Mouse (Mus musculus): ENCODE measurements around the gene Camkmt. TPM values are rescaled to one million over a fixed set of nuclear protein-coding genes. Genes with fewer than 3 reads are reported as not detected.

The Camkmt gene
- total RNA-seq, 1 experiment: 7.1 TPM

DNA sequence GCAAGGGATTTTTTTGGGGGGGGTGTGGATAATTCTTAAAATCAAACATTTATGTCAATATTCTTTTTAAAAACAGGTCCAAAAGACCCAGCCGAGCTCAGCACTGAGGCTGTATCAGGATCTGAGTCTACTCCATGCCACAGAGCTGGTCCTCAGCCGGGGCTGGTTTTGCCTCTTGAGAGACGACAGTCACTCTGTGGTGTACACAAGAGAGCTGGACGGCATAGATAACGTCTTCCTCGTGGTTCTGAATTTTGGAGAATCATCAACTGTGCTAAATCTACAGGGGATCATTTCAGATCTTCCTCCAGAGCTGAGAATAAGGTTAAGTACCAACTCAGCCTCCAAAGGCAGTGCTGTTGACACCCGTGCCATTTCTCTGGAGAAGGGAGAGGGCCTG lies 26.8 kb upstream of the Camkmt start:
- no peaks in the 10 kb centered on the region for H3K9me3 ChIP-seq (ENCODE audit: control insufficient read depth, insufficient read depth, low read depth, low read length)
- no peak overlapping the region for H3K4me3 ChIP-seq (ENCODE audit: insufficient read depth in 1 of 2, low read depth in 1 of 2, low read length in 2 of 2, poor library complexity in 1 of 2, severe bottlenecking in 1 of 2)
- no peak overlapping the region for H3K9ac ChIP-seq (ENCODE audit: insufficient read depth, low read depth, low read length, poor library complexity, severe bottlenecking)
- in situ Hi-C loops (cut with MboI; ENCODE audit: low sequenced_read_pairs in 2 of 2, unreplicated experiment in 2 of 2): no loop called here
- no peak for TF ChIP-seq HCFC1 (IDR thresholded peaks at IDR 0.05; ENCODE audit: borderline replicate concordance, insufficient read depth, low read length)
- TF ChIP-seq CHD2 (IDR thresholded peaks at IDR 0.05; ENCODE audit: low read depth, low read length): no peak
- TF ChIP-seq ZNF384 (IDR thresholded peaks at IDR 0.05; ENCODE audit: low read depth, low read length): no peak
- no peak for TF ChIP-seq MAFK (IDR thresholded peaks at IDR 0.05; ENCODE audit: insufficient read depth, low read depth, low read length)
- TF ChIP-seq ZC3H11A (IDR thresholded peaks at IDR 0.05; ENCODE audit: borderline replicate concordance, low read depth, low read length): no peak
- no peak for DNase-seq (ENCODE audit: low read depth, low spot score)
- H3K27ac ChIP-seq (ENCODE audit: insufficient read depth, low read depth, low read length, poor library complexity, severe bottlenecking): no peak overlapping the region
- no peaks in the 10 kb centered on the region for H3K4me1 ChIP-seq (ENCODE audit: control insufficient read depth in 2 of 2, insufficient read depth in 2 of 2, low read length in 2 of 2, poor library complexity in 1 of 2)
- H3K36me3 ChIP-seq (ENCODE audit: control insufficient read depth, insufficient read depth, low read length, poor library complexity, severe bottlenecking): peaks cover 19% of the 10 kb centered on the region

DNA sequence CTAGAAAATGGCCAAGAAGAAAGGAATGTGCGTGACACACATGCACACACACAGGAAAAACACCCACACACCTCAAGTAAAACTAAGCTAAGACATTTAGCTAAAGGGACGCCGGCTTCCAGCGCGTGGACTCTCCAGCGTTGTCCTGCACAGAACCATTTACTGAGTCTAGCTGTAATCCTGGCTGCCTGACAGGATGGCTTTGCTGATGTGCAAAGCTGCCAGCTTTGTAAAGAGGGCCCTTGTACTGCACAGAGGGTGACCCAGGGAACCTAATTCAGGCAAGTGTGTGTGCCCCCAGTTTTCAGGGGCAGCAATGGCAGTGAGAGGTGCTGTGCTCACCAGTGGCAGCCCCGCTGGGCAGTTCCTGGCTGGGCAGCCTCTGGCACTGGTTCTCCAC lies 23.0 kb upstream of the Camkmt start:
- no peak for DNase-seq (ENCODE audit: low read depth, low spot score)
- H3K36me3 ChIP-seq (ENCODE audit: control insufficient read depth, insufficient read depth, low read length, poor library complexity, severe bottlenecking): peaks cover 27% of the 10 kb centered on the region
- in situ Hi-C loops (cut with MboI; ENCODE audit: low sequenced_read_pairs in 2 of 2, unreplicated experiment in 2 of 2): no loop called here
- H3K4me3 ChIP-seq (ENCODE audit: insufficient read depth in 1 of 2, low read depth in 1 of 2, low read length in 2 of 2, poor library complexity in 1 of 2, severe bottlenecking in 1 of 2): no peak overlapping the region
- TF ChIP-seq ZC3H11A (IDR thresholded peaks at IDR 0.05; ENCODE audit: borderline replicate concordance, low read depth, low read length) (no peak), HCFC1 (IDR thresholded peaks at IDR 0.05; ENCODE audit: borderline replicate concordance, insufficient read depth, low read length) (no peak), ZNF384 (IDR thresholded peaks at IDR 0.05; ENCODE audit: low read depth, low read length) (no peak), MAFK (IDR thresholded peaks at IDR 0.05; ENCODE audit: insufficient read depth, low read depth, low read length) (no peak)
- H3K27ac ChIP-seq (ENCODE audit: insufficient read depth, low read depth, low read length, poor library complexity, severe bottlenecking): no peak overlapping the region
- H3K4me1 ChIP-seq (ENCODE audit: control insufficient read depth in 2 of 2, insufficient read depth in 2 of 2, low read length in 2 of 2, poor library complexity in 1 of 2): no peaks in the 10 kb centered on the region
- H3K9ac ChIP-seq (ENCODE audit: insufficient read depth, low read depth, low read length, poor library complexity, severe bottlenecking): no peak overlapping the region
- H3K9me3 ChIP-seq (ENCODE audit: control insufficient read depth, insufficient read depth, low read depth, low read length): no peaks in the 10 kb centered on the region

DNA sequence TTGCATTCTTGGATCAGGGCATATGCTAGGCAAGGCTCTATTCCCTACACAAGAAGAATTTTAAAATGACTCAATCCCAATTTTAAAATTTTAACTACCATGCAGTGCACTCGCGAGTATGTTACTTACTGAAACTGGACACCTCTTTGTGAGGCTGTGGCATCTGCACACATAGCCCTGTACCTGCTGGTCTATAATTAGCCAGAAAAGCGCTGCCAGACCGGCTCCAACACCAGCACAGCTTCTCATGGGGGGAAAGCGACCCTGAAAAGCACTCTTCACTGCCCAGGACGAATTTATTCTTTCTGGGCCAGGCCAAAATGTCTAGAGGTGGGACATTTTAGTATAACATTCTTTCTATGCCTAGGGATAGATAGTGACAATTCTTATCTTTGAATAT lies 19.7 kb upstream of the Camkmt start:
- Histone ChIP-seq H3K4me3 (ENCODE audit: insufficient read depth in 1 of 2, low read depth in 1 of 2, low read length in 2 of 2, poor library complexity in 1 of 2, severe bottlenecking in 1 of 2) (no peak overlapping the region), H3K36me3 (ENCODE audit: control insufficient read depth, insufficient read depth, low read length, poor library complexity, severe bottlenecking) (peaks cover 17% of the 10 kb centered on the region), H3K27ac (ENCODE audit: insufficient read depth, low read depth, low read length, poor library complexity, severe bottlenecking) (no peak overlapping the region), H3K9me3 (ENCODE audit: control insufficient read depth, insufficient read depth, low read depth, low read length) (no peaks in the 10 kb centered on the region), H3K9ac (ENCODE audit: insufficient read depth, low read depth, low read length, poor library complexity, severe bottlenecking) (no peak overlapping the region), H3K4me1 (ENCODE audit: control insufficient read depth in 2 of 2, insufficient read depth in 2 of 2, low read length in 2 of 2, poor library complexity in 1 of 2) (no peaks in the 10 kb centered on the region)
- TF ChIP-seq CHD2 (IDR thresholded peaks at IDR 0.05; ENCODE audit: low read depth, low read length): no peak
- TF ChIP-seq ZNF384 (IDR thresholded peaks at IDR 0.05; ENCODE audit: low read depth, low read length): no peak
- no peak for TF ChIP-seq HCFC1 (IDR thresholded peaks at IDR 0.05; ENCODE audit: borderline replicate concordance, insufficient read depth, low read length)
- TF ChIP-seq MAFK (IDR thresholded peaks at IDR 0.05; ENCODE audit: insufficient read depth, low read depth, low read length): no peak
- no peak for TF ChIP-seq ZC3H11A (IDR thresholded peaks at IDR 0.05; ENCODE audit: borderline replicate concordance, low read depth, low read length)
- in situ Hi-C loops (cut with MboI; ENCODE audit: low sequenced_read_pairs in 2 of 2, unreplicated experiment in 2 of 2): no loop called here
- DNase-seq (ENCODE audit: low read depth, low spot score): no peak

DNA sequence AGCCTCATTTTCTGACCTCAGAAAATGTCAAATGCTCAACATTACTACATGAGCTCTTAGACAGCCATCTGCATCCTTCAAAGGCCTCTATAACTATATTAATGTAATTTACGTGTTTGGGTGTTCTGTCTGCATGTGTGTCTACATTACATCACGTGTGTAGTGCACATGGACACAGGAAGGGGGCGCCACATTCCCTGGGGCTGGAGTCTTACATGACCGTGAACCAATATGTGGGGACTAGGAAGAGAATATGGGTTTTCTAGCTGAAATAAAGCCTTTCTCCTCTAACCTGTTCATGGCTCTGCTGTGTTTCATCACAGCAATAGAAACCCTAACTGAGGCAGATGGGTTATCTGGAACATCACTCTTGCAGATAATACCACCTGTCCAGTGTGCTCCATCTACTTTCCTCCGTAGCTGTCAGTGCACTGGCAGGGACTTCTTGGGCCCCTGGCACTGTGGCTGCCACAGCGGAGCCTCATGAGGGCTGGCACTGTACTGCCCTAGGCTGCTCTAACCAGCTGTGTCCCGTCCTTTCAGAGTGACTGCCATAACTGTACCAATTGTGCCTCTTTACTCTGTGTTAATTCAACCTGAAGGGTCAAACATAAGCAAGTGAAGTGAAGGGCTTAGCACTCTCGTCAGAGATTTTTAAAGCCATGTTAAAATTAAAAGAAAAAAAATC lies 19.1 kb upstream of the Camkmt start:
- no peak for TF ChIP-seq CHD2 (IDR thresholded peaks at IDR 0.05; ENCODE audit: low read depth, low read length)
- no peak for TF ChIP-seq HCFC1 (IDR thresholded peaks at IDR 0.05; ENCODE audit: borderline replicate concordance, insufficient read depth, low read length)
- TF ChIP-seq ZC3H11A (IDR thresholded peaks at IDR 0.05; ENCODE audit: borderline replicate concordance, low read depth, low read length): no peak
- no peak for TF ChIP-seq ZNF384 (IDR thresholded peaks at IDR 0.05; ENCODE audit: low read depth, low read length)
- no peak for TF ChIP-seq MAFK (IDR thresholded peaks at IDR 0.05; ENCODE audit: insufficient read depth, low read depth, low read length)
- no peaks in the 10 kb centered on the region for H3K9me3 ChIP-seq (ENCODE audit: control insufficient read depth, insufficient read depth, low read depth, low read length)
- no peak overlapping the region for H3K27ac ChIP-seq (ENCODE audit: insufficient read depth, low read depth, low read length, poor library complexity, severe bottlenecking)
- no peak overlapping the region for H3K9ac ChIP-seq (ENCODE audit: insufficient read depth, low read depth, low read length, poor library complexity, severe bottlenecking)
- no peaks in the 10 kb centered on the region for H3K4me1 ChIP-seq (ENCODE audit: control insufficient read depth in 2 of 2, insufficient read depth in 2 of 2, low read length in 2 of 2, poor library complexity in 1 of 2)
- DNase-seq (ENCODE audit: low read depth, low spot score): no peak
- in situ Hi-C loops (cut with MboI; ENCODE audit: low sequenced_read_pairs in 2 of 2, unreplicated experiment in 2 of 2): no loop called here
- H3K36me3 ChIP-seq (ENCODE audit: control insufficient read depth, insufficient read depth, low read length, poor library complexity, severe bottlenecking): peaks cover 16% of the 10 kb centered on the region
- H3K4me3 ChIP-seq (ENCODE audit: insufficient read depth in 1 of 2, low read depth in 1 of 2, low read length in 2 of 2, poor library complexity in 1 of 2, severe bottlenecking in 1 of 2): no peak overlapping the region

Measured in ES-E14 (cell line).